Mouse (Mus musculus): ENCODE measurements around the gene Atf7. TPM values are rescaled to one million over a fixed set of nuclear protein-coding genes. Genes with fewer than 3 reads are reported as not detected.

Gene Atf7
- polyA plus RNA-seq, 1 experiment from 2014 or later, result 37.4 TPM

- Histone ChIP-seq H3K4me1 (ENCODE audit: insufficient read depth, low read depth, low read length) (no peaks in the 10 kb centered on the region), H3K36me3 (ENCODE audit: insufficient read depth, low read length) (peaks cover 62% of the 10 kb centered on the region), H3K9ac (replicated peaks; ENCODE audit: low read depth) (no peak overlapping the region), H3K4me2 (replicated peaks; ENCODE audit: low read depth, low read length) (no peak overlapping the region), H3K9me3 (ENCODE audit: low read length) (no peaks in the 10 kb centered on the region), H3K27ac (ENCODE audit: low read length) (no peak overlapping the region), H3K4me3 (ENCODE audit: low read depth, low read length) (no peak overlapping the region), H3K27me3 (replicated peaks; ENCODE audit: insufficient read depth, low read length) (no peaks in the 10 kb centered on the region)
- ATAC-seq, result no peak
- DNase-seq (ENCODE audit: low spot score), result no peak
- WGBS, result 87% methylated on average over 12 of the region's 12 CpGs
- no peak for TF ChIP-seq CTCF (IDR thresholded peaks at IDR 0.05)
- TF ChIP-seq EP300 (IDR thresholded peaks at IDR 0.05), result no peak
Measured at GRCm38 (mm10) chr15:102485853-102486252, 139.4 kb downstream of the Atf7 start.

- Histone ChIP-seq H3K4me1 (ENCODE audit: insufficient read depth, low read depth, low read length) (no peaks in the 10 kb centered on the region), H3K4me2 (replicated peaks; ENCODE audit: low read depth, low read length) (no peak overlapping the region), H3K27me3 (replicated peaks; ENCODE audit: insufficient read depth, low read length) (no peaks in the 10 kb centered on the region), H3K9me3 (ENCODE audit: low read length) (no peaks in the 10 kb centered on the region), H3K9ac (replicated peaks; ENCODE audit: low read depth) (no peak overlapping the region), H3K36me3 (ENCODE audit: insufficient read depth, low read length) (peaks cover 36% of the 10 kb centered on the region), H3K4me3 (ENCODE audit: low read depth, low read length) (no peak overlapping the region), H3K27ac (ENCODE audit: low read length) (no peak overlapping the region)
- TF ChIP-seq CTCF (IDR thresholded peaks at IDR 0.05), result no peak
- no peak for TF ChIP-seq EP300 (IDR thresholded peaks at IDR 0.05)
- 85% methylated on average over 3 of the region's 3 CpGs for WGBS
- ATAC-seq (no peak), DNase-seq (ENCODE audit: low spot score) (no peak)
Measured at GRCm38 (mm10) chr15:102483136-102483535, 142.1 kb downstream of the Atf7 start.

MicroRNAs within 50 kb of the gene (microRNA counts, 519-probe panel; counts per million panel counts)
- not detected for microRNA mmu-miR-688

Small RNA genes lying within 50 kb of the gene (microRNA-seq; reads per million reads assigned to microRNA genes)
- gene Mir688, result not detected

Other genes with a start within 250 kb of the Atf7 start
- gene Sp1, start 219.3 kb downstream of the Atf7 start, polyA plus RNA-seq (2015; fragmentation: Nextera tagmentation; extraction: Ambion mirVana), result 7.3 and 8.6 TPM in 2 replicates
- 8.3 and 11.0 TPM in 2 replicates for gene Amhr2, start 180.1 kb downstream of the Atf7 start, polyA plus RNA-seq (2015; fragmentation: Nextera tagmentation; extraction: Ambion mirVana)
- 110 and 128 TPM in 2 replicates for gene Prr13, start 166.4 kb downstream of the Atf7 start, polyA plus RNA-seq (2015; fragmentation: Nextera tagmentation; extraction: Ambion mirVana)
- 154 and 157 TPM in 2 replicates for gene Pcbp2, start 154.9 kb downstream of the Atf7 start, polyA plus RNA-seq (2015; fragmentation: Nextera tagmentation; extraction: Ambion mirVana)
- gene Gm10337, start 121.7 kb downstream of the Atf7 start, polyA plus RNA-seq (2015; fragmentation: Nextera tagmentation; extraction: Ambion mirVana), result 2.0 TPM in 1 of 2 replicates, not detected in the other
- 4.2 and 4.9 TPM in 2 replicates for gene Map3k12, start 108.4 kb downstream of the Atf7 start, polyA plus RNA-seq (2015; fragmentation: Nextera tagmentation; extraction: Ambion mirVana)
- 35.2 and 42.8 TPM in 2 replicates for gene Tarbp2, start 107.3 kb downstream of the Atf7 start, polyA plus RNA-seq (2015; fragmentation: Nextera tagmentation; extraction: Ambion mirVana)
- 3.7 and 4.2 TPM in 2 replicates for gene Npff, start 100.5 kb downstream of the Atf7 start, polyA plus RNA-seq (2015; fragmentation: Nextera tagmentation; extraction: Ambion mirVana)
- not detected in 2 replicates for gene Gm28047, start 397 bp downstream of the Atf7 start, polyA plus RNA-seq (2015; fragmentation: Nextera tagmentation; extraction: Ambion mirVana)
- 48.6 and 49.8 TPM in 2 replicates for gene Atp5g2, start 46.9 kb upstream of the Atf7 start, polyA plus RNA-seq (2015; fragmentation: Nextera tagmentation; extraction: Ambion mirVana)
- gene Calcoco1, start 96.7 kb upstream of the Atf7 start, polyA plus RNA-seq (2015; fragmentation: Nextera tagmentation; extraction: Ambion mirVana), result 92.3 and 99.4 TPM in 2 replicates